ENCODE assay signal across 9 mouse cellular contexts in genomic region chr7:83914566-83914965, GRCm38 (mm10). TPM values are rescaled to one million over a fixed set of nuclear protein-coding genes. Genes with fewer than 3 reads are reported as not detected.
DNase-seq lines count a peak whose midpoint lies in the region; TF ChIP-seq lines count a peak whose summit lies in the region.
"Had no signal": no experiment of that assay in that cellular context is flagged by ENCODE, and none has a peak within 500 bp of the region (broad histone marks: within the 10 kb centered on the region; RNA-seq: fewer than 3 reads in every experiment).

No protein-coding gene starts in this region.

- no peak overlapping the region for H3K27ac ChIP-seq in gastrocnemius, adult 2 months
- no peak overlapping the region for H3K27ac ChIP-seq in olfactory bulb, adult 2 months (ENCODE audit: insufficient read depth, low read depth, low read length)
- H3K27ac ChIP-seq: heart, embryonic 13.5 days had no signal

- peak; percentile 82 to 85 for DNase-seq in B cell, adult 2 months
- peak; percentile 39 for DNase-seq in WW6 (ENCODE audit: low read depth, low spot score)
- peak; percentile 93 to 96 for DNase-seq in cerebellum, postnatal 25 days
- DNase-seq in gastrocnemius, adult 2 months, result peak; percentile 80
- DNase-seq in kidney, postnatal 25 days, result peak; percentile 67 to 91
- DNase-seq in lung, adult 2 months, result peak; percentile 76
- peak; percentile 28 to 35 for DNase-seq in thymus, adult 18-20 months

- TF ChIP-seq CTCF in gastrocnemius, adult 2 months (IDR thresholded peaks at IDR 0.05), result peak; percentile 95
- peak; percentile 85 for TF ChIP-seq CTCF in lung, adult 2 months (IDR thresholded peaks at IDR 0.05; ENCODE audit: insufficient read depth, low read length)
- 0 out of 2 replicates have a peak, but pooled peaks have one; percentile 28 for TF ChIP-seq CTCF in olfactory bulb, adult 2 months (IDR thresholded peaks at IDR 0.05; ENCODE audit: insufficient read depth, low read depth, low read length)

- WGBS in lung, adult 2 months, result under 1% methylated on average over 3 of the region's 3 CpGs
- WGBS in olfactory bulb, adult 2 months, result 0% methylated on average over 3 of the region's 3 CpGs

- TF ChIP-seq POLR2A in lung, adult 2 months (IDR thresholded peaks at IDR 0.05; ENCODE audit: borderline replicate concordance, extremely low read depth, low read depth, low read length), result no peak
- no peak for TF ChIP-seq POLR2A in olfactory bulb, adult 2 months (IDR thresholded peaks at IDR 0.05; ENCODE audit: insufficient read depth, low read depth, low read length)

- H3K4me3 ChIP-seq in gastrocnemius, adult 2 months, result no peak overlapping the region
- no peak overlapping the region for H3K4me3 ChIP-seq in lung, adult 2 months (replicated peaks; ENCODE audit: extremely low read depth, low read depth, low read length)
- no peak overlapping the region for H3K4me3 ChIP-seq in olfactory bulb, adult 2 months (ENCODE audit: insufficient read depth, low read depth, low read length)
- H3K4me3 ChIP-seq: heart, embryonic 13.5 days had no signal

- intact Hi-C loops in gastrocnemius, adult 2 months (cut with DNase I), result loop anchor here (1.0 kb wide), 3 partner anchors 172 to 442 kb away; partner anchors contain the start of gene Cemip

- H3K4me1 ChIP-seq in lung, adult 2 months (ENCODE audit: control insufficient read depth, insufficient read depth, low read length), result no peaks in the 10 kb centered on the region
- no peaks in the 10 kb centered on the region for H3K4me1 ChIP-seq in olfactory bulb, adult 2 months (ENCODE audit: control insufficient read depth, insufficient read depth, low read length)
- H3K4me1 ChIP-seq: heart, embryonic 13.5 days had no signal

RNA-seq across cellular contexts. Expression of gene Mesd, which starts 30.3 kb away (rescaled TPM):
- total RNA-seq in gastrocnemius, adult 2 months (2021), result 10 to 100 TPM; 22.2 to 33.3 TPM
- polyA plus RNA-seq in lung, adult 2 months (2012; rRNA removed), result 9.2 and 15.0 TPM in 2 replicates
- not detected in 2 replicates for polyA plus RNA-seq in olfactory bulb, adult 2 months (2012; ENCODE audit: insufficient read depth, insufficient read length, low replicate concordance, missing spikeins)

RNA-seq across cellular contexts. Expression of gene Tlnrd1, which starts 30.5 kb away (rescaled TPM):
- 1 to 10 TPM; 1.2 to 3.2 TPM for total RNA-seq in gastrocnemius, adult 2 months (2021)
- 49.2 and 68.8 TPM in 2 replicates for polyA plus RNA-seq in lung, adult 2 months (2012; rRNA removed)
- polyA plus RNA-seq in olfactory bulb, adult 2 months (2012; ENCODE audit: insufficient read depth, insufficient read length, low replicate concordance, missing spikeins), result 138 TPM in 1 of 2 replicates, not detected in the other

Comparison
In these comparisons a context has a peak if more than half of its experiments do, and no peak if none do; other contexts are left out.
1. DNase-seq: peak in every context shown above with its lines; median percentile 94 in cerebellum, postnatal 25 days; 84 in B cell, adult 2 months; 80 in gastrocnemius, adult 2 months; 79 in kidney, postnatal 25 days; 76 in lung, adult 2 months; 39 in WW6; 32 in thymus, adult 18-20 months.
2. CTCF ChIP-seq: peak in every context shown above with its lines; median percentile 95 in gastrocnemius, adult 2 months; 85 in lung, adult 2 months; 28 in olfactory bulb, adult 2 months.